Mouse (Mus musculus) myocyte (in vitro differentiated cells): ENCODE measurements at regions not wholly inside any gene's neighbourhood (a gene's known extent, or its start where the extent isn't known, plus 50 kb on each side); places are given as distances from the start of the nearest gene placed in this dataset.

Experiments used
- H3K27me3 ChIP-seq: one replicate; pipeline ENCODE4 v1.6.1; 2011; ENCODE audit not compliant: control insufficient read depth, insufficient read depth, insufficient read length
- H3K36me3 ChIP-seq: one replicate; pipeline ENCODE4 v1.6.1; 2011; ENCODE audit not compliant: control insufficient read depth, insufficient read depth
- H3K4me2 ChIP-seq: one replicate; pipeline ENCODE4 v1.6.1; 2011; ENCODE audit warnings: low read depth, control low read depth
- H3K4me3 ChIP-seq: one replicate; pipeline ENCODE4 v1.5.1; 2011; ENCODE audit warnings: mild to moderate bottlenecking, control low read depth, moderate library complexity
- H3K79me2 ChIP-seq: one replicate; pipeline ENCODE4 v1.6.1; 2011; ENCODE audit not compliant: control insufficient read depth, insufficient read depth
- H3ac ChIP-seq: one replicate; pipeline ENCODE4 v1.6.1; 2011; ENCODE audit not compliant: control insufficient read depth, insufficient read length
- CEBPB ChIP-seq: IDR thresholded peaks from 2 replicates; pipeline ENCODE4 v1.6.1; 2011; ENCODE audit warnings: mild to moderate bottlenecking, moderate library complexity; ENCODE audit not compliant: poor library complexity, insufficient read depth, severe bottlenecking
- E2F4 ChIP-seq: IDR thresholded peaks from one replicate; pipeline ENCODE4 v1.6.1; 2011; ENCODE audit warnings: mild to moderate bottlenecking, control low read depth, moderate library complexity; ENCODE audit not compliant: insufficient read depth
- MAX ChIP-seq: IDR thresholded peaks from one replicate; pipeline ENCODE4 v1.6.1; 2011; ENCODE audit warnings: low read depth, mild to moderate bottlenecking, control low read depth
- MYOD1 ChIP-seq, 3 experiments: IDR thresholded peaks; one replicate each; pipeline ENCODE4 v1.6.1; 2011; ENCODE audit warnings: control low read depth in 2 of 3, low read depth in 2 of 3, mild to moderate bottlenecking in 2 of 3, moderate library complexity in 1 of 3; ENCODE audit not compliant: insufficient read length in 2 of 3, control insufficient read depth in 1 of 3
- MYOG ChIP-seq, 3 experiments: IDR thresholded peaks; one replicate each; pipeline ENCODE4 v1.6.1; 2011; ENCODE audit warnings: control low read depth in 2 of 3, low read depth in 2 of 3, mild to moderate bottlenecking in 2 of 3; ENCODE audit not compliant: insufficient read length in 2 of 3, control insufficient read depth in 1 of 3, insufficient read depth in 1 of 3
- POLR2A ChIP-seq: IDR thresholded peaks from one replicate; pipeline ENCODE4 v1.6.1; 2011; ENCODE audit warnings: low read depth, mild to moderate bottlenecking, control low read depth, moderate library complexity; ENCODE audit not compliant: insufficient read length
- POLR2AphosphoS2 ChIP-seq: IDR thresholded peaks from one replicate; pipeline ENCODE4 v1.6.1; 2011; ENCODE audit warnings: low read depth, control low read depth; ENCODE audit not compliant: insufficient read length
- REST ChIP-seq: IDR thresholded peaks from one replicate; pipeline ENCODE4 v1.6.1; 2011; ENCODE audit warnings: mild to moderate bottlenecking, control low read depth, moderate library complexity; ENCODE audit not compliant: insufficient read depth, insufficient read length
- SRF ChIP-seq: IDR thresholded peaks from one replicate; pipeline ENCODE4 v1.6.1; 2011; ENCODE audit warnings: low read depth; ENCODE audit not compliant: control insufficient read depth, insufficient read length
- TCF12 ChIP-seq: IDR thresholded peaks from one replicate; pipeline ENCODE4 v1.6.1; 2011; ENCODE audit warnings: mild to moderate bottlenecking, control low read depth; ENCODE audit not compliant: poor library complexity, insufficient read depth, severe bottlenecking
- TCF3 ChIP-seq: IDR thresholded peaks from one replicate; pipeline ENCODE4 v1.6.1; 2011; ENCODE audit warnings: low read depth, control low read depth; ENCODE audit not compliant: insufficient read length
- USF1 ChIP-seq: IDR thresholded peaks from one replicate; pipeline ENCODE4 v1.6.1; 2011; ENCODE audit warnings: low read depth, mild to moderate bottlenecking, control low read depth, moderate library complexity

GRCm38 (mm10) chr1:148977377-148977776 lies 983.7 kb downstream of the Pla2g4a start:
- Histone ChIP-seq H3K36me3 (no peaks in the 10 kb centered on the region), H3K27me3 (no peaks in the 10 kb centered on the region), H3K4me2 (no peak overlapping the region), H3K4me3 (no peak overlapping the region), H3K79me2 (no peaks in the 10 kb centered on the region), H3ac (no peak overlapping the region)
- TF ChIP-seq E2F4: no peak
- no peak for TF ChIP-seq REST
- no peak for TF ChIP-seq POLR2AphosphoS2
- TF ChIP-seq MYOG (IDR thresholded peaks at IDR 0.05; ENCODE audit: control insufficient read depth in 1 of 3, insufficient read depth in 1 of 3, insufficient read length in 2 of 3, low read depth in 2 of 3): no peak
- TF ChIP-seq TCF3: no peak
- no peak for TF ChIP-seq MYOD1 (IDR thresholded peaks at IDR 0.05; ENCODE audit: control insufficient read depth in 1 of 3, insufficient read length in 2 of 3, low read depth in 2 of 3)
- TF ChIP-seq MAX: no peak
- TF ChIP-seq TCF12: no peak
- TF ChIP-seq SRF: no peak
- TF ChIP-seq POLR2A: no peak
- TF ChIP-seq USF1: no peak
- TF ChIP-seq CEBPB: no peak

GRCm38 (mm10) chr1:148965358-148965757 lies 995.7 kb downstream of the Pla2g4a start:
- H3K27me3 ChIP-seq: no peaks in the 10 kb centered on the region
- TF ChIP-seq SRF: no peak
- TF ChIP-seq POLR2A: no peak
- no peak for TF ChIP-seq CEBPB
- no peak for TF ChIP-seq MYOG (IDR thresholded peaks at IDR 0.05; ENCODE audit: control insufficient read depth in 1 of 3, insufficient read depth in 1 of 3, insufficient read length in 2 of 3, low read depth in 2 of 3)
- no peak for TF ChIP-seq REST
- no peak for TF ChIP-seq POLR2AphosphoS2
- no peak for TF ChIP-seq E2F4
- TF ChIP-seq MYOD1 (IDR thresholded peaks at IDR 0.05; ENCODE audit: control insufficient read depth in 1 of 3, insufficient read length in 2 of 3, low read depth in 2 of 3): no peak
- no peak for TF ChIP-seq MAX
- no peak for TF ChIP-seq TCF3
- no peak for TF ChIP-seq TCF12
- no peak for TF ChIP-seq USF1
- no peak overlapping the region for H3K4me3 ChIP-seq
- no peak overlapping the region for H3ac ChIP-seq
- no peaks in the 10 kb centered on the region for H3K36me3 ChIP-seq
- H3K79me2 ChIP-seq: no peaks in the 10 kb centered on the region
- no peak overlapping the region for H3K4me2 ChIP-seq

- Histone ChIP-seq H3K4me3 (no peak overlapping the region), H3K27me3 (no peaks in the 10 kb centered on the region), H3ac (no peak overlapping the region), H3K4me2 (no peak overlapping the region), H3K79me2 (no peaks in the 10 kb centered on the region), H3K36me3 (no peaks in the 10 kb centered on the region)
- TF ChIP-seq REST (no peak), CEBPB (no peak), TCF12 (no peak), POLR2A (no peak), MYOG (IDR thresholded peaks at IDR 0.05; ENCODE audit: control insufficient read depth in 1 of 3, insufficient read depth in 1 of 3, insufficient read length in 2 of 3, low read depth in 2 of 3) (no peak), SRF (no peak), E2F4 (no peak), MYOD1 (IDR thresholded peaks at IDR 0.05; ENCODE audit: control insufficient read depth in 1 of 3, insufficient read length in 2 of 3, low read depth in 2 of 3) (no peak), USF1 (no peak), MAX (no peak), POLR2AphosphoS2 (no peak)
Measured at GRCm38 (mm10) chr1:148934366-148934765, 1026.7 kb downstream of the Pla2g4a start.

- no peak overlapping the region for H3K4me3 ChIP-seq
- H3ac ChIP-seq: no peak overlapping the region
- no peaks in the 10 kb centered on the region for H3K79me2 ChIP-seq
- H3K36me3 ChIP-seq: no peaks in the 10 kb centered on the region
- H3K27me3 ChIP-seq: no peaks in the 10 kb centered on the region
- no peak for TF ChIP-seq MYOG (IDR thresholded peaks at IDR 0.05; ENCODE audit: control insufficient read depth in 1 of 3, insufficient read depth in 1 of 3, insufficient read length in 2 of 3, low read depth in 2 of 3)
- TF ChIP-seq E2F4: no peak
- TF ChIP-seq USF1: no peak
- TF ChIP-seq POLR2A: no peak
- no peak for TF ChIP-seq MAX
- TF ChIP-seq TCF3: no peak
- TF ChIP-seq SRF: no peak
- TF ChIP-seq CEBPB: no peak
- no peak for TF ChIP-seq TCF12
- no peak for TF ChIP-seq POLR2AphosphoS2
- no peak for TF ChIP-seq REST
- TF ChIP-seq MYOD1 (IDR thresholded peaks at IDR 0.05; ENCODE audit: control insufficient read depth in 1 of 3, insufficient read length in 2 of 3, low read depth in 2 of 3): no peak
- H3K4me2 ChIP-seq: no peak overlapping the region
Measured at GRCm38 (mm10) chr1:148924506-148924905, 1036.6 kb downstream of the Pla2g4a start.

GRCm38 (mm10) chr1:148917062-148917461 lies 1044.0 kb downstream of the Pla2g4a start:
- Histone ChIP-seq H3K4me3 (no peak overlapping the region), H3K4me2 (no peak overlapping the region), H3ac (no peak overlapping the region), H3K36me3 (no peaks in the 10 kb centered on the region), H3K79me2 (no peaks in the 10 kb centered on the region), H3K27me3 (no peaks in the 10 kb centered on the region)
- TF ChIP-seq REST: no peak
- no peak for TF ChIP-seq E2F4
- TF ChIP-seq POLR2AphosphoS2: no peak
- no peak for TF ChIP-seq MYOD1 (IDR thresholded peaks at IDR 0.05; ENCODE audit: control insufficient read depth in 1 of 3, insufficient read length in 2 of 3, low read depth in 2 of 3)
- no peak for TF ChIP-seq USF1
